Mouse (Mus musculus) forebrain, embryonic 10.5 days (tissue): ENCODE measurements around the gene Extl1. TPM values are rescaled to one million over a fixed set of nuclear protein-coding genes. Genes with fewer than 3 reads are reported as not detected.

Experiments
- polyA plus RNA-seq: library from polyadenylated mRNA; unstranded; fragments of >200 nt; fragmentation: Nextera tagmentation; extraction: Ambion mirVana; gene quantifications from 2 replicates; pipeline ENCODE4 v1.2.1, GENCODE M21; 2016

Gene Extl1
- polyA plus RNA-seq, 1 experiment from 2014 or later: 0.27 TPM

Other genes starting within 250 kb of the Extl1 start
- gene Cep85, start 196.7 kb downstream of the Extl1 start, polyA plus RNA-seq: 34.3 and 35.5 TPM in 2 replicates
- gene Gm7534, start 180.8 kb downstream of the Extl1 start, polyA plus RNA-seq: not detected in 2 replicates
- not detected in 2 replicates for gene Catsper4, start 156.5 kb downstream of the Extl1 start, polyA plus RNA-seq
- gene Cnksr1, start 145.5 kb downstream of the Extl1 start, polyA plus RNA-seq: 0.97 and 1.1 TPM in 2 replicates
- 0.72 and 0.90 TPM in 2 replicates for gene E130218I03Rik, start 140.2 kb downstream of the Extl1 start, polyA plus RNA-seq
- 20.7 and 22.7 TPM in 2 replicates for gene Zfp593, start 138.3 kb downstream of the Extl1 start, polyA plus RNA-seq
- gene Gm30191, start 136.9 kb downstream of the Extl1 start, polyA plus RNA-seq: 0.24 TPM in 1 of 2 replicates, not detected in the other
- gene Grrp1, start 129.7 kb downstream of the Extl1 start, polyA plus RNA-seq: 8.3 and 8.4 TPM in 2 replicates
- 21.7 and 22.0 TPM in 2 replicates for gene Pdik1l, start 96.0 kb downstream of the Extl1 start, polyA plus RNA-seq
- 0.22 and 0.84 TPM in 2 replicates for gene Trim63, start 68.7 kb downstream of the Extl1 start, polyA plus RNA-seq
- gene Slc30a2, start 40.7 kb downstream of the Extl1 start, polyA plus RNA-seq: not detected in 2 replicates
- 6.3 and 6.4 TPM in 2 replicates for gene Pafah2, start 12.5 kb upstream of the Extl1 start, polyA plus RNA-seq
- gene Stmn1, start 84.5 kb upstream of the Extl1 start, polyA plus RNA-seq: 2,040 and 2,174 TPM in 2 replicates
- gene Paqr7, start 112.8 kb upstream of the Extl1 start, polyA plus RNA-seq: 2.7 and 3.1 TPM in 2 replicates
- gene Aunip, start 127.1 kb upstream of the Extl1 start, polyA plus RNA-seq: 30.3 and 32.8 TPM in 2 replicates
- gene Mtfr1l, start 151.5 kb upstream of the Extl1 start, polyA plus RNA-seq: 113 and 115 TPM in 2 replicates
- gene Selenon, start 168.3 kb upstream of the Extl1 start, polyA plus RNA-seq: 8.3 and 9.3 TPM in 2 replicates